Mouse (Mus musculus) embryo, embryonic 9.5 days (tissue): ENCODE measurements at regions not wholly inside any gene's neighbourhood (a gene's known extent, or its start where the extent isn't known, plus 50 kb on each side); places are given as distances from the start of the nearest gene placed in this dataset.

Experiments
- DNase-seq: peaks from one replicate; pipeline ENCODE4 v3.0.0-alpha.2; 2017; ENCODE audit errors: extremely low spot score

- DNase-seq = no peak
These were observed 59.1 kb upstream of the Cdc42ep3 start for GRCm38 (mm10) chr17:79414006-79414405.

- DNase-seq = no peak
These were observed 63.1 kb upstream of the Cdc42ep3 start for GRCm38 (mm10) chr17:79417953-79418352.

GRCm38 (mm10) chr17:79421618-79422017 lies 66.7 kb upstream of the Cdc42ep3 start:
- DNase-seq = no peak

- no peak for DNase-seq
These were observed 84.3 kb upstream of the Cdc42ep3 start for GRCm38 (mm10) chr17:79439182-79439581.

GRCm38 (mm10) chr17:79442507-79443115 lies 87.7 kb upstream of the Cdc42ep3 start:
- DNase-seq = no peak

- no peak for DNase-seq
These were observed 92.3 kb upstream of the Cdc42ep3 start for GRCm38 (mm10) chr17:79447170-79447569.

- DNase-seq = peak; percentile 44
These were observed 96.4 kb upstream of the Cdc42ep3 start for GRCm38 (mm10) chr17:79451141-79451860.

- no peak for DNase-seq
These were observed 98.9 kb upstream of the Cdc42ep3 start for GRCm38 (mm10) chr17:79453825-79454224.

GRCm38 (mm10) chr17:79454526-79454925 lies 99.6 kb upstream of the Cdc42ep3 start:
- peak; percentile 46 for DNase-seq

- DNase-seq = no peak
These were observed 100.3 kb upstream of the Cdc42ep3 start for GRCm38 (mm10) chr17:79455229-79455628.

GRCm38 (mm10) chr17:79457636-79458035 lies 102.7 kb upstream of the Cdc42ep3 start:
- peak; percentile 70 for DNase-seq

- DNase-seq = no peak
These were observed 106.8 kb upstream of the Cdc42ep3 start for GRCm38 (mm10) chr17:79461681-79462091.

GRCm38 (mm10) chr17:79463074-79463694 lies 108.3 kb upstream of the Cdc42ep3 start:
- DNase-seq = no peak

- DNase-seq = no peak
These were observed 110.8 kb upstream of the Cdc42ep3 start for GRCm38 (mm10) chr17:79465666-79466065.

- DNase-seq = no peak
These were observed 116.7 kb upstream of the Cdc42ep3 start for GRCm38 (mm10) chr17:79471639-79472038.

- no peak for DNase-seq
These were observed 117.5 kb upstream of the Cdc42ep3 start for GRCm38 (mm10) chr17:79472106-79472995.

GRCm38 (mm10) chr17:79476671-79477070 lies 121.8 kb upstream of the Cdc42ep3 start:
- DNase-seq = no peak

- no peak for DNase-seq
These were observed 126.3 kb upstream of the Cdc42ep3 start for GRCm38 (mm10) chr17:79481112-79481738.

- no peak for DNase-seq
These were observed 127.0 kb upstream of the Cdc42ep3 start for GRCm38 (mm10) chr17:79481936-79482335.

- DNase-seq = no peak
These were observed 126.4 kb upstream of the Rmdn2 start for GRCm38 (mm10) chr17:79485239-79485638.

- DNase-seq = no peak
These were observed 122.4 kb upstream of the Rmdn2 start for GRCm38 (mm10) chr17:79489306-79489705.
